Mouse (Mus musculus) left cerebral cortex, postnatal 36 days (tissue): Measurements from ENCODE around the gene Slc7a10. TPM values are rescaled to one million over a fixed set of nuclear protein-coding genes. Genes with fewer than 3 reads are reported as not detected.

ENCODE experiments used
- DNase-seq, 2 experiments: peaks; one replicate each; pipeline ENCODE4 v3.0.0; 2021 to 2022; ENCODE audit warnings: low spot score in 2 of 2, mixed read lengths in 1 of 2
- intact Hi-C: fragments of 180-260 bp; cut with DNase I; formaldehyde crosslinking; loops from one replicate; pipeline ENCODE4 v1.15.1; 2025
- total RNA-seq, 2 experiments: library from RNA; stranded (reverse); gene quantifications; 2 replicates each; pipeline ENCODE4 v1.2.3; 2021

The Slc7a10 gene
- total RNA-seq, 2 experiments from 2014 or later = 41.1 to 42.7 TPM

DNA sequence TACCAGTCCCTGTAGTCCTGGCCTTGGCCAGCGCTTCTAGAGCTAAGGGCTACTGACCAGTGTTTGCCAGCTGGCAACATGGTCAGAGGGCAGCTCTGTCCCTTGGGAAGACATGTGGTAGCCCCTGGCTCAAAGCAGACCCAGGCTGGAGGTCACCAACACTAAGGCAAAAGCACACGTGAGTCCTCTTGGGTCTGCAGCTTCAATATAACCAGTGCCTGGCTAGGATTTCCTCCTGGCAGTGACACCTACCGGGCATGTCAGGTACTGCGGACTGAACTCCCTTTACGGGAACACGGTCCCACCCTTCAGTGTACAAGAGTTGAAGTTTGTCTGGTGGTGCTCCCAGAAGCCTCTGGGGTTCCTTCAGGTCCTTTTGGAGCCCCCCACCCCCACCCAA, 16.8 kb upstream of the Slc7a10 start:
- DNase-seq = peak; percentile 78 to 84
- intact Hi-C loops = loop anchor here (2.0 kb wide), 1 partner anchor 51 kb away; the partner anchor contains the start of gene Cebpa

DNA sequence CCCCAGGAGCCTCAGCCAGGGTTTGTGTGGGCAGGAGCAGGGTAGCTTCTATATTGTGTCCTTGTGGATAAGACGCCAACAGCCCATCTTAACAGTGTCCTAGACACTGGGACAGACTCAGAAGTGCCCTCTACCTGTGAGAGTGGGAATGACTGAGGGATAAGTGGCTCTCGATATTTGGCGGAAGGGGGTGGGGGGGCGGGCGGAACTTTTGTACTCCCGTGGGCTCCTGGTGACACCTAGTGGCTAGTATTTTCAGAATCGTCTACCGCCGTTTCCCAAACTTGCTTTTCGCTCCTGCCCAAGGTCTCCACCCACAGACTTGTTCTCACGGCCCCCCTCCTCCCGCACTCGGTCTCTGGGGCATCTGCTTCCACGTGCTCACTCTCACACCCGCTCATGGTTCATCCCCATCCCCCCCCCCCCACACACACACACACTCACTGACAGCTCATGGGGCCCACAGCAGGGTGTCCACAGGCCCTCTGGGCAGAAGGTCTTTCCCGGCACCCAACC, 14.3 kb upstream of the Slc7a10 start:
- DNase-seq = peak; percentile 50 to 64
- intact Hi-C loops = loop anchor here (1.0 to 10.0 kb wide), 3 partner anchors 146 to 767 kb away; no protein-coding TSS in a partner anchor

DNA sequence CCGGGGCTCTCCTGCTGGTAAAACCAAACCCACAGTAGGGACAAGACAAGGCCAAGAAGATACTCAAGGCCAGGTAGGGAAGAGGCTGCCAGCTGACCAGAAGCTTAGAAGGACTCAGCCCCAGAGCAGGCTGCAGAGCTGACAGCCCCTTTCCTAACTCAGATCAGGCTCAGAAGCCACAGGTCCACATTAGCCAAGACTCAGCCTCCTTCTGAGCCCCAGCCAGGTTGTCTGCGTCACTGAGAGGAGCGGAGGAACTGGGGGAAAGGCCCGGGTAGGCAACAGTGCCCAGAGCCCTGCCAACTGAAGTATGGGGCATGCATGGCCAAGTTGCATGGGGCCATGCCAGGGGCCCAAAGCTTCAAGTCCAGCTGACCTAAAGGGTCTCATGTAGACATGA, 13.7 kb upstream of the Slc7a10 start:
- intact Hi-C loops = loop anchor here (1.0 to 10.0 kb wide), 3 partner anchors 146 to 768 kb away; no protein-coding TSS in a partner anchor

DNA sequence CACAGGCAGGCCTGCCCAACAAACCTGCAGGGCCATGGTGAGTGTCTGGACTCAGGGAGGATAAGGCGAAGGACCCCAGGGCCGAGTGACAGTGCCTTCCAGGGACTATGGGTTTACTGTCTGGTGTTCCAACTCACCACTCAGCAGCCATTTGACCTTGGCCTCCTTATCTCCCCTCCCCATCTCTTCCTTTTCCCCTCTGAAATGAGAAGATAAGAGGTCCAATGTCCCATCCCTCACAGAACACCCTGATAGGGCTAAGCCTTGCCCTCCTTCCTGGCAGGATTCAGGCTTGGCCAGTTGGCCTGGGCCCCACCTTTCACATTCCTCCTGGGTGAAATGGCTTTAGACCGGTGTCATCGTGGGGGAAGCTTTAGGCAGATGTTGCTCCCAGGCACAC, 10.7 kb upstream of the Slc7a10 start:
- intact Hi-C loops = loop anchor here (10.0 kb wide), 1 partner anchor 771 kb away; no protein-coding TSS in a partner anchor
- no peak for DNase-seq

More for the DNA sequence above, 13.7 kb upstream of the Slc7a10 start:
- no peak for DNase-seq

DNA sequence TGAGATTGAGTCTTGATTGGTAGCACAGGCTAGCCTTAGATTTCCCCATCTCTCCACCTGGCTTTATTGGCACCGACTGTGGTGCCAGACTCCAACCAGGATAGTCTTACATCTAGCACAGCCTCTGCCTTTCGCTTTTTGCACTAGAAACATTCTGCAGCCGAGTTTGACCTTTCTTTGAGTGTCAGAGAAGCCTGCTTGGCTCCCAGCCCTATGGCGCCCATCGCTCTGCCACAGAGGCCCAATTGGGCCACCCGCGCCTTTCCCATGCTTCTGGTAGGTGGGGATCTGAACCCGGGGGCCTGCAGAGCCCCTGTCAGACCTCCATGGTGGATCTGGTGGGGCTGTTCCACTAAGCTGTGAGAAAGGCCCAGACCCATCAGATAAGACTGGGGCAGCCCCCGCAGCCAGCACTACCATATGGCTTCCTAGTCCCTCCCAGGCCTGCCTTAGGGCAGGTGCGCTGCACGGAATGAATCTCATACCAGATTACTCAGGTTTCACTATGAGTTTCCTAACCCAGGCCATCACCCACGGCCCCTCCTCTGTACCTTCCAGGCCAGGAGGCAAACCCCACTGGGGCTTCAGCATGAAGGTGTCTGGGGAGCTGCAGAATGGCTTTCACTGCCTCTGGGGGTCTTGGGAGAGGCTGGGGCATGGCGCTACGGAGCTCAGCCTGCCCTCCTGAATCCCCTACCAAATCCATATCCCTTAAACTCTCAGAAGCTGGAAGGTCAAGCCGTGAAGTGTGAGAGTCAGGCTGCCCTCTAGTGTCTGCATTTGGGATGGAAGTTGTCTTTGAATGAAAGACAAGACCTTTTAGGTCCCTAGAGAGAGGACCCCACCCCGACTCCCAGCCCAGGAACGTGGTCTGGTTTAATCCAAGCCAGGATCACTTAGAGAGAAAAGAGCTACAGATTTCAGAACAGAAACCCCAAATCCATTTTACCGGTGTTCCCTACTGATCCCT, 9.5 kb upstream of the Slc7a10 start:
- no peak for DNase-seq
- intact Hi-C loops = loop anchor here (2.0 to 10.0 kb wide), 2 partner anchors 92 to 772 kb away; no protein-coding TSS in a partner anchor

DNA sequence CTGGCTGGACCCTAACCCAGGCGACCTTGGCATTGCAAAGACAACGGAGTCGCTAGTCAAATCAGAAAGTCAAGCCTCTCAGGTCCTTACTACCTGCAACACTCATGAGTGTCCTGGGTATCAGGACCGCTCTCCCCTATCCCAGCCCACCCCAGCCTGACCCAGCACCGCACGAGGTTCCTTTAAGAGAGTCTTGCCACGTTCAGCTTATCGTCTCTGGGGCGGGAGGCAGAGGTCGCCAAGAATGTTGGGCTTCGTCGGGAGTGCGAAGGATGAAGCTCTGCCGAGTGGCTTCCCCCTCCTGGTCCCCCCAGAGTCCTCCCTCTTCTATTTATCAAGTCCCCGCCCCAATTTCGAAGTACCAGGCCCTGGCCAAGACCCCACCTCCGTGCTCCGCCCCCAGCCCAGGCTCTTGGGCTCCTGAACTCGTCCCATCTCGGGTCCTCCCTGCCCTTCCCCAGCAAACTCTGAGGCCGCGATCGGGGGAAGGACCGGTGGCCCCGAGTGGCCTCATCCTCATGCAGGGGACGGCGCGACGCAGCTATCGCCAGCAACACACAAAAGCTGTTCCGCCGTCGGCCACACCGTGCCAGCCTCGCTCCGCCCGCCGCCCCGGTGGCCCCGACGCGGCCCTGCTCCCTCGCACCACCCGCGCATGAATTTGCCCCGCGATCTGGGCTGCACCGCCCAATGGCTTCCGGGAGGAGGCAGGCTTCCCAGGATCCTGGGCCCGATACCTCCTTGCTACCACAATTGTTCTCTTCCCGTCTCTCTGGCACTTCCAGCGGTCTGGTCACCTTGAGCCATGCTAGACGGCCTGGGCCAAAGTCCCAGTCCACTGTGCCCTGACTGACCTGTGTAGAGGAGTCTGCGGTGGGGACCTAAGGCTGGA, 1.1 kb upstream of the Slc7a10 start:
- intact Hi-C loops = no loop called here
- no peak for DNase-seq

DNA sequence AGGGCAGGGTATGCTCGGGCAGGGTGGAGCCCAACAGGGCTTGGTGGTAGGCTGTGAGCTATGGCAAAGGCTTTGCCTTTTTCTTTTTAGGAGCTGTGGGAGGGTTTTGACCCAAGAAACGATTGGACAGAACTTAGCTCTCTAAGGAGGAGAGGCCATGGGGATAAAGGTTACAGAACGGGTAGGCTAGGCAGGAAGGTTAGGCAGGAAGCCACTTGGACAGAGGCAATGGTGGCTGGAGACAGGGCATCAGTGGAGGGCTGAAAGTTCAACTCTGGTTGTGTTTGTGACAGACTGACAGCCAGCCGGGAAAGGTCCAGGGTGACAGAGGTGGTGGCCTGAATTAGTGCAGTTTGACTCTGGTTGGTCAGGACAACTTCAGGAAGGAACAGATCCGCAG, 3.5 kb downstream of the Slc7a10 start:
- DNase-seq = no peak
- intact Hi-C loops = no loop called here

DNA sequence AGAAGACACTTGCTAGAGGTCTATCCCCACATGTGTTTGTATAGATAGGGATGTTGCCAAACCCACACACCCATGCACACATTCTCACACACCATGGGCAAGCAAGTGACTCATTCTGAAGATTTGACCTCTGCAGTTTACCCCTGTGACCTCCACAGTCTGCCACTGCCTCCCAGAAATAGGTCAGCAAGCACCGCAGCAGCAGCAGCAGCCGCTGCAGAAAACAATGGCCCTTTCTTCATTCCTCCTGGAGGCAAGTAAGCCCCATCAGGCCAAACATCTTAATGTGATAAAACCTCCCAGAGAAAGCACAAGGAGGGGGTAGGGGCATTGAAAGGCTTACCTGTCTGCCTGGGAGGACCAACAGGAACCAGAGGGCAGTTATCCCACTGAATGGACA, 5.1 kb downstream of the Slc7a10 start:
- no peak for DNase-seq
- intact Hi-C loops = no loop called here

DNA sequence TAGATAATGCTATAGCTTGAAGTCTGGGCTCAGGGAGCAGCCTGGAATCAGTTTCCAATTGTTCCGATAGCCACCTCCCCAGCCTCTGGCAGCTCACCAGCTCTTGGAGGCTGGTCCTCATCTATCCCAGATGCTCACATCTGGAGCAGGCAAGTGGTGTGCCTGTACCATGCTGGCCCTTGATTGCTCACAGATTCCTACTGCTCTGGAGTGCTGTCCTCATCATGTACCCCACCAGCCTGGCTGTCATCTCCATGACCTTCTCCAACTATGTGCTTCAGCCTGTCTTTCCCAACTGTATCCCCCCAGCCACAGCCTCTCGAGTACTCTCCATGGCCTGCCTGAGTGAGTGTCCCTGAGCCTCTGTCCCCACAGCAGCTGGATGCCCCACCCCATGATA, 10.8 kb downstream of the Slc7a10 start:
- intact Hi-C loops = no loop called here

DNA sequence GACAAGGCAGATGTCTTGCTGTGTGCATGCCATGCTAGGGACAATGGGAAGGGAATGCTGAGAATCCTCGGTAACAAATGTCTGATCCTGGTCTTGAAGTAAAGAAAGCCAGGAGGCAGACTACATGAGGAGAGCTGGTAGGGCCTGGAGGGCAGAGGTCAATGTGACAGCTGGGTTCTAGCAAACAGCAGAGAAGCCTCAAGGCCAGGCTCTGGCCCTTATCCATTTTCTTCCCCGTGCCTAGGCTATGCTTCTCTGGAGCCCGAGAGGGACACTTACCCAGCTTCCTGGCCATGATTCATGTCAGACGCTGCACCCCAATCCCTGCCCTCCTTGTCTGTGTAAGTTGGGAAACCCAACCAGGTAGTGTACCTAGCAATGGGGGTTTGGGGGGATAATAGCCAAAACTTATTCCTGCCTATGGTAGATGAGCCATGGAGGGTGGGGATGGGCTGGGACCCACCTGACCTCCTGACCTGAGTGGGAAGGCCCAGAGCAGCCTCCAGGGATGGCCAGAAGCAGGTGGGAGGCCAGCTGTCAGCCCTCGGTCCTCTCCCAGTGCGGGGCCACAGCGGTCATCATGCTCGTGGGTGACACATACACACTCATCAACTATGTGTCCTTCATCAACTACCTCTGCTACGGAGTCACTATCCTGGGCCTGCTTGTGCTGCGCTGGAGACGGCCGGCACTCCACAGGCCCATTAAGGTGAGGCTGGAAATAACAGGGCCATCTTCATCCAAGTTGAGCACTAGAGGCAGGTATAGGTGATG, 13.0 kb downstream of the Slc7a10 start:
- no peak for DNase-seq
- intact Hi-C loops = no loop called here

More for the DNA sequence above, 10.8 kb downstream of the Slc7a10 start:
- no peak for DNase-seq

DNA sequence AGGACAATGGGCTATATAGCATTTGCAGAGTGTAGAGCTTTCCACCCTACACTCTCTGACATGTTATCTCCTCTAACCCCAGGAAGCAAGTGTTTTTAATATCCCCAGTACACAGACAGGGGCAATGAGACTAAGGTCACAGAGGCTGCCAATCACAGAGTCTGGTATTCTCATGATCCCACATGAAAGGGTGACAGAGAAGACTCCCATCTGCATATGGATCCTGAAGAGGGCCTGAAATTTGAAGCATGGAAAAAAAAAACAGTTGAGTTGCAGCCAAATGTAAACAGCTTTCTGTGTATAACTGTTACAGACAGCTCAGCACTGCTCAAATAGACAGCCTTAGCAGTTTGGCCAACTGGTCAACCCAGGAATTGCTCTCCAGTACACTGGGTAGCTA, 13.6 kb downstream of the Slc7a10 start:
- intact Hi-C loops = no loop called here
- no peak for DNase-seq

DNA sequence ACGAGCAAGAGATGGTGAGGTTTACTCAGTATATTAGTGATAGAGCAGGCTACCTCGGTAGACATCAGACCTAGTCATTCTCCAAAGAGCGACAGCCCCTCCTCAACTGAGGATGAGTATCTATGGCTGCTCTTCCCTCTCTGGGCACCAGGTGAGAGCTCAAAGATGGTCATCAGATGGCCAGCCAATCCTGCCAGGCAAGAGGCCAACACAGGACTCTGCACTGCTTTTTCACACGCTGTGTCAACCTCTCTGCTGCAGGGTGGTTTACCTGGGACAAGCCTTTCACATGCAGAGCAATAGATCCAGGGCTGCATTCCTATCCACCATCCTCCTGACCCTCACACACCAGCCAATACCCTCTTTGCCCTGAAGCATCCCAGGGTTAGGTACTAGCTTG, 25.6 kb downstream of the Slc7a10 start:
- intact Hi-C loops = no loop called here
- DNase-seq = no peak

DNA sequence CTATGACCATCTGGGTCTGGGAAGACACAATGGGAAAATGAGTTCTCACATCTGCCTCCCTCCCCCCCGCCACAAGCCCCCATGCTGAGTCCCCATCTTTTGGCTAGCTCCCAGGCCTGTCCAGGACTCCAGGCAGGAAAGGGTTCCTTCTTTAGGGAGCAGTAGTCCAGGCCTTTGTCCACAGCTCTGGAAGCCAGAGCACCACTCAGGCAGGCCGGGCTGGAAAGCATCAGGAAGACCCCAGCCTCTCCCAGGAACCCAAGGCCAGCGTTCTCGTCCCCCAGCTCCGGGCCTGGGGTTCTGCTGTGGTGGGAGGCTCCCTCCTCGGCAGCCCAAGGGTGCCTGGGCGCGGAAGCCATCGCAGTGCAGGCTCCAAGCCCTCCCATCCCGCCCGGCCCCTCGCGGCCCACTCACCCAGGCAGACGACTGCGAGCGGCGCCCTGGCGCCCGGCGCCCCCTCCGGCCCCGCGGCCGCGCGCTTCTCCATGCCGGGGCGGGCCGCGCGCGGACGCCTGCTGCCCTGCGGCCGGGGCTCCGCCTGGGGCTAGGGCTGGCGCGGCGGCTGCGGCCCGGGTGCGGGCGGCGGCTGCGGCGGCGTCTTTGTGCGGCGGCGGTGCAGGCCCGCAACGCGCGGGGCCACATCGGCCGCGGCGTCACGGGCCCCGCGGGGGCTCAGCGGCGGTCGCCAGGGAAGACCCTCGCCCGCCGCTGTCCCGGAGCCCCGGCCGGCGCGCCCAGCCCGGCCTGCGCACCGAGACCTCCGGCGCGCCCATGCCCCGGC, 28.4 kb downstream of the Slc7a10 start:
- DNase-seq = peak; percentile 21 to 22
- intact Hi-C loops = no loop called here

DNA sequence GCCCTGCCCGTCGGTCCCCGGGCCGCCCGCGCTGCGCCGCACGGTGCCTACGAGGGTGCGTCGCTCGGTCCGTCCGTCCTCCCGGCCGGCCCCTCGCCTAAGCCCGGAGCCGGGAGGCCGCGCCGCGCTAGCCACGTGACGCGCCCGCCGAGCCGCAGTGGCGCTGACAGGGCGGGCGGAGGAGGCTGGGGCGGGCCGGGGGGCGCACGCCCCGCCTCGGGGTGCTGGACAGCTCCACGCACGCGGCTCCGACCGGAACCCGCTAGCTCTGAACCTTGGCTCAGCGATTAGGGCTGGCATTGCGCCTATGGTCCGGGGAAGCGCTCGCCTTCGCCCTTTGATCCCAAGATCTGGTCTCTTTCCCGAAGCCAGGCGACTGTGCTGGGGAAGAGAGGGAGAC, 29.0 kb downstream of the Slc7a10 start, which contains the start of gene Lrp3:
Gene Lrp3, minus strand, starts transcription at position 274 of the 400 bp plus-strand sequence.
- intact Hi-C loops = no loop called here
- DNase-seq = peak; percentile 65 to 75

DNA sequence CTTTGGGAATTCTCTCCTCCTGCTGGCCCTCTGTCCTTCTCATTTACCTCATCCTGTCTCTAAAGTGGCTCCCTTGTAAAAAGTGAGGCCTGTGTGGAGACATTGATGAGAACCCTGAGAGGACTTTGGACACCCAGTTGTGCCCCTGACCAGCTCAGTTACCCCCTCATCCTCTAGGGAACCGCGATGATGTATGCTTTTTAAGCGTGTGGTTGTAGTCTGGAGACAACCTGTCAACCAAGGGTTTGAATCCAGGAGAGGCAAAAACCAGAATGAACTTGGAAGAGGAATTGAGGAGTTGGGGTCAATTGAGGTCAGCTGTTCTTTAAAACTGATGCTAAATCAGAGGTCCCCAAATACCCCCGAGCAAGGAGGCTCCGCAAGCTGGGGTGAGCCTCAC, 29.5 kb downstream of the Slc7a10 start:
- DNase-seq = peak in 1 of 2 experiments; percentile 14
- intact Hi-C loops = no loop called here

DNA sequence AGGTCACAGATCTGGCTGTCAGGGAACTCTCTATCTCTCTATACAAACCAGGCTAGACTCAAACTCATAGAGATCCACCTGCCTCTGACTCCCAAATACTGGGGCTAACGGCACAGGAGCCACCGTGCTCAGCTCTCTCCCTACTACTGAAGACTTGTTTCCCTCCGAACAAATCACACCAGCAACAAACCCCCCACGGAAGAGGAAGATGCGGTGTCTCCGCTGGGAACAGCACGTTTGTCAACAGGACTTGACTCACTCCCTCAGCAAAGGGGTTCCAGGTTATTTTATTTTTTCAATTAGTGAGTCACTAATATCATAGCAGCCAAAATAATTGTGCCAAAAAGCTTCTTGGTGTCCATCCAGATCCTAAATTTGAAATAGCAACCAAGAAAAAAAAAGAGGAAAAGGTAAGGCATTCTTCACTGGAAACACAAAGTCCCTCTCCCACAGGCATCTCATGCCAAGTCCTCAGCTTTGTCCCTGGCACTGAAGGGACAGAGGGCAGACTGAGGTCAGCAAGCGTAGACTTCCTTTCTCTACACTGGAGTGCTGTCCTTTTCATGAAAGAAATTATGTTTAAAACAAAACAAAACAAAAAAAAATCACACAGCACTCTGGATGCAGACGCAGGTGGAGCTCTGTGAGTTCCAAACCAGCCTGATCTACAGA, 34.6 kb downstream of the Slc7a10 start:
- no peak for DNase-seq
- intact Hi-C loops = no loop called here

DNA sequence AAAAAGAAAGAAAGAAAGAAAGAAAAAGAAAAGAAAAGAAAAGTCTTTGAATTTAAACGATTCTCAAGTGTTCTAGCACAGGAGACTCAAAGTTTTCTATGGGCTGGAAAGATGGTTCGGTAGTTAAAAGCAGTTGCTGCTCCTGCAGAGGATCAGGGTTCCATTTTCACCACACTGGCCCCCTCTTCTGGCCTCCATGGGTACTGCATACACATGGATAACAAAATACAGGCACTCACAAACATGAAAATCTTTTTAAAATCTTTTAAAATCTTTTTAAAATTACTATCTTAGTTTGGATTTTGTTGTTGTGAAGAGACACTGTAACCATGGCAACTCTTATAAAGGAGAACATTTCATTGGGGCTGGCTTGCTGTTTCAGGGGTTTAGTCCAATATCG, 44.1 kb downstream of the Slc7a10 start:
- no peak for DNase-seq
- intact Hi-C loops = no loop called here
